Mouse (Mus musculus) midbrain, embryonic 10.5 days (tissue): Measurements from ENCODE around the gene Arhgdig. TPM values are rescaled to one million over a fixed set of nuclear protein-coding genes. Genes with fewer than 3 reads are reported as not detected.

Experiments used
- DNase-seq: peaks from one replicate; pipeline ENCODE4 v3.0.0-alpha.2; 2017; ENCODE audit warnings: low spot score
- H3K27ac ChIP-seq: fragments of 300-500 bp; sonication (generic); replicated peaks from 2 replicates; pipeline ENCODE4 v1.5.1; 2016; ENCODE audit warnings: mild to moderate bottlenecking
- H3K27me3 ChIP-seq: fragments of 300-500 bp; sonication (generic); 2 replicates; pipeline ENCODE4 v1.6.1; 2016; ENCODE audit warnings: low read depth, mild to moderate bottlenecking; ENCODE audit not compliant: poor library complexity, severe bottlenecking
- H3K36me3 ChIP-seq: fragments of 300-500 bp; sonication (generic); 2 replicates; pipeline ENCODE4 v1.6.1; 2016; ENCODE audit warnings: mild to moderate bottlenecking, moderate library complexity
- H3K4me1 ChIP-seq: fragments of 300-500 bp; sonication (generic); 2 replicates; pipeline ENCODE4 v1.6.1; 2016
- H3K4me3 ChIP-seq: fragments of 300-500 bp; sonication (generic); 2 replicates; pipeline ENCODE4 v1.5.1; 2016; ENCODE audit warnings: mild to moderate bottlenecking, moderate library complexity
- H3K9me3 ChIP-seq: fragments of 300-500 bp; sonication (generic); replicated peaks from 2 replicates; pipeline ENCODE4 v1.6.1; 2016; ENCODE audit warnings: mild to moderate bottlenecking
- WGBS: fragments of 180-500 bp; shearing (Covaris S2); methylation state at CpG from one replicate; pipeline ENCODE4 v1.1.7; 2016; 5-methylcytosine and 5-hydroxymethylcytosine counted together
- polyA plus RNA-seq: library from polyadenylated mRNA; unstranded; fragments of >200 nt; fragmentation: Nextera tagmentation; extraction: Ambion mirVana; gene quantifications from 2 replicates; pipeline ENCODE4 v1.2.1, GENCODE M21; 2016

The Arhgdig gene
- polyA plus RNA-seq, 1 experiment from 2014 or later, result 5.5 TPM

GRCm38 (mm10) chr17:26235077-26235815, 27.7 kb upstream of the Arhgdig start:
- no peak for DNase-seq
- H3K9me3 ChIP-seq, result no peaks in the 10 kb centered on the region
- WGBS, result 75% methylated on average over 13 of the region's 13 CpGs
- H3K27ac ChIP-seq, result no peak overlapping the region
- 0 out of 2 replicates have a peak, but pooled peaks cover 5% of the 10 kb centered on the region for H3K4me1 ChIP-seq
- H3K36me3 ChIP-seq, result no peaks in the 10 kb centered on the region
- H3K4me3 ChIP-seq, result no peak overlapping the region
- H3K27me3 ChIP-seq, result no peaks in the 10 kb centered on the region

- no peaks in the 10 kb centered on the region for H3K27me3 ChIP-seq
- WGBS, result 92% methylated on average over 8 of the region's 8 CpGs
Observed at GRCm38 (mm10) chr17:26234386-26234785, 26.8 kb upstream of the Arhgdig start.

GRCm38 (mm10) chr17:26232863-26233262, 25.3 kb upstream of the Arhgdig start:
- H3K27me3 ChIP-seq, result no peaks in the 10 kb centered on the region
- 72% methylated on average over 8 of the region's 8 CpGs for WGBS
- 0 out of 2 replicates have a peak, but pooled peaks cover 5% of the 10 kb centered on the region for H3K4me1 ChIP-seq
- H3K36me3 ChIP-seq, result no peaks in the 10 kb centered on the region
- H3K27ac ChIP-seq, result no peak overlapping the region
- no peaks in the 10 kb centered on the region for H3K9me3 ChIP-seq
- no peak overlapping the region for H3K4me3 ChIP-seq
- DNase-seq, result no peak

More at GRCm38 (mm10) chr17:26234386-26234785, 26.8 kb upstream of the Arhgdig start:
- Histone ChIP-seq H3K4me3 (no peak overlapping the region), H3K27ac (no peak overlapping the region), H3K9me3 (no peaks in the 10 kb centered on the region), H3K36me3 (no peaks in the 10 kb centered on the region), H3K4me1 (0 out of 2 replicates have a peak, but pooled peaks cover 5% of the 10 kb centered on the region)
- DNase-seq, result no peak

DNA sequence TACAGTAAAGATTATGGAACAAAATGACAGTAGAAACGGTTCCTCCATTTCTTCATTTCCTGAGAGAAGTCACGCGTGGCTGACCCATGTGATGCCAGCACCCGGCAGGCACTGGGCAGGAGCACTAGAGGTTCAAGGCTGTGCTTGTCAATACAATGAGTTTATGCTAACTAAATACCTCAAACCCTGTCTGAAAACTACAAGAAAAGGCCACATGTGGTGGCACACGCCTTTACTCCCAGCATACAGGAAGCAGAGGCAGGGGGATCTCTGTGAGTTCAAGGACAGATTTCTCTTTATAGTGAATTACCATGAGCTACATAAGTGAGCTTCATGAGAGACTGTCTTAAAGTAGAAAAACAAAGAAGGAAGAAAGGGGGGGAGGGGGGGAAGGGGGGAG, 23.6 kb upstream of the Arhgdig start:
- H3K4me3 ChIP-seq, result no peak overlapping the region
- H3K36me3 ChIP-seq, result no peaks in the 10 kb centered on the region
- H3K9me3 ChIP-seq, result no peaks in the 10 kb centered on the region
- H3K27ac ChIP-seq, result no peak overlapping the region
- 0 out of 2 replicates have a peak, but pooled peaks cover 5% of the 10 kb centered on the region for H3K4me1 ChIP-seq
- H3K27me3 ChIP-seq, result no peaks in the 10 kb centered on the region
- WGBS, result 92% methylated on average over 5 of the region's 5 CpGs
- no peak for DNase-seq

DNA sequence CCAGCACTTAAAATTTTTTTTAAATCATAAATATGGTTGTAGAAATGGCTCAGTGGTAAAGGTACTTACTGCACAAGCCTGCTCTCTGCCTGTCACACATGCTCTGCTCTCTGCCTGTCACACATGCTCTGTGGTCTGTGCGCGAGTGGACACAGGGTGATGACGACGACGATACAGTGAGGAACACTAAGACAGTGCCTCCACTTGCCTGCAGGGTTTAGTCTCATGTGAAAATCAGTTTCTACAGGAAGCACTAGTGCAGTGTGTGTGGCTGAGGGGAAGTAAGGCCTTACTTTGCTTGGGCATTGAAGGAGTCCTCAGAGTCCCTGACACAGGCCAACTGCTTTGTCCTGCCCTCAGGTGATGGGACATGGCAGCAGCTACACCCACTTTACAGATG, 22.2 kb upstream of the Arhgdig start:
- no peaks in the 10 kb centered on the region for H3K4me1 ChIP-seq
- H3K27me3 ChIP-seq, result no peaks in the 10 kb centered on the region
- no peaks in the 10 kb centered on the region for H3K9me3 ChIP-seq
- no peak overlapping the region for H3K4me3 ChIP-seq
- no peak overlapping the region for H3K27ac ChIP-seq
- no peak for DNase-seq
- no peaks in the 10 kb centered on the region for H3K36me3 ChIP-seq
- 94% methylated on average over 5 of the region's 5 CpGs for WGBS

GRCm38 (mm10) chr17:26225150-26225549, 17.6 kb upstream of the Arhgdig start:
- Histone ChIP-seq H3K4me3 (no peak overlapping the region), H3K27me3 (no peaks in the 10 kb centered on the region), H3K9me3 (no peaks in the 10 kb centered on the region), H3K4me1 (no peaks in the 10 kb centered on the region), H3K27ac (no peak overlapping the region), H3K36me3 (no peaks in the 10 kb centered on the region)
- WGBS, result 89% methylated on average over 12 of the region's 12 CpGs
- DNase-seq, result no peak

GRCm38 (mm10) chr17:26221508-26221907, 13.9 kb upstream of the Arhgdig start:
- WGBS, result 77% methylated on average over 2 of the region's 2 CpGs
- Histone ChIP-seq H3K36me3 (0 out of 2 replicates have a peak, but pooled peaks cover 10% of the 10 kb centered on the region), H3K4me1 (no peaks in the 10 kb centered on the region), H3K9me3 (no peaks in the 10 kb centered on the region), H3K27ac (no peak overlapping the region), H3K27me3 (no peaks in the 10 kb centered on the region), H3K4me3 (no peak overlapping the region)
- DNase-seq, result no peak

DNA sequence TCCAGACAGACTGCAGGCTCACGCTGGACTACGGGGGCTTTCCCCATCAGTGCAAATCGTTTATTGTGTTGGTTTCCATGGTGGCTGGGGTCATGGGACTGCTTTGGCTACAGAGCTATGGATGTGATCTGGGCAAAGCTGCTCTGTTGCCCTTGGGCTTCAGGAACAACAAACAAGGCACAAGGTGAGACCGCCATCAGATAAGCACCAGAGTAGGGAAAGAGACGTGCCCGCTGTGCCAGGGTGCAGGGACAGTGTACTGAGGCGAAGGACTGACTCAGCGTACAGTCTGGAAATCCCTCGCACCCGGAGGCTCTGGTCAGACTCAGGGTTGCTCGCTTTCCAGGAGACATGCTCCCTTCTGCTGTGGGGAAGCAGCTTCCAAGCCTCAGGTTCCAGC, 5.1 kb upstream of the Arhgdig start:
- no peaks in the 10 kb centered on the region for H3K9me3 ChIP-seq
- no peaks in the 10 kb centered on the region for H3K27me3 ChIP-seq
- no peak for DNase-seq
- peaks cover 8% of the 10 kb centered on the region for H3K36me3 ChIP-seq
- H3K4me1 ChIP-seq, result no peaks in the 10 kb centered on the region
- H3K27ac ChIP-seq, result no peak overlapping the region
- no peak overlapping the region for H3K4me3 ChIP-seq
- WGBS, result 88% methylated on average over 11 of the region's 11 CpGs

DNA sequence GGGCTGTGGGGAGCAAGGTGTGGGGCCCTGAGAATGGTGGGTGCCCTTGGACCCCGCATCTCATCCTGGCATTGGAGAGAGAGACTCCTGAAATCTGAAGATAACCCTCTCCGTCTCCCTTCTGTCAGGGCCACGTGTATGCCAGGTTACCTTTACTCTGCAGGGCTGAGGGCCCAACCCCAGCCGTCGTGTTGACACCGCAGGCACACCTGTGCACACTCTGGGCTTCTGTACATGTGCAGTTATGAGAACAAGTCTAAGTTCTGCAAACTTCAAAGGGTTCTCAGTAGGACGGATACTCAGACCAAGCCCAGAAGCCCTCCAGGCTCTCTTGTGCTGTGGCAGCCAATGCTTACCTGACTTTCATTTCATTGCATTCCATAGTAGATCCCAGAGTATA, 4.7 kb upstream of the Arhgdig start:
- no peak for DNase-seq
- Histone ChIP-seq H3K9me3 (no peaks in the 10 kb centered on the region), H3K4me3 (no peak overlapping the region), H3K4me1 (no peaks in the 10 kb centered on the region), H3K36me3 (peaks cover 8% of the 10 kb centered on the region), H3K27ac (no peak overlapping the region), H3K27me3 (no peaks in the 10 kb centered on the region)
- WGBS, result 90% methylated on average over 7 of the region's 7 CpGs

DNA sequence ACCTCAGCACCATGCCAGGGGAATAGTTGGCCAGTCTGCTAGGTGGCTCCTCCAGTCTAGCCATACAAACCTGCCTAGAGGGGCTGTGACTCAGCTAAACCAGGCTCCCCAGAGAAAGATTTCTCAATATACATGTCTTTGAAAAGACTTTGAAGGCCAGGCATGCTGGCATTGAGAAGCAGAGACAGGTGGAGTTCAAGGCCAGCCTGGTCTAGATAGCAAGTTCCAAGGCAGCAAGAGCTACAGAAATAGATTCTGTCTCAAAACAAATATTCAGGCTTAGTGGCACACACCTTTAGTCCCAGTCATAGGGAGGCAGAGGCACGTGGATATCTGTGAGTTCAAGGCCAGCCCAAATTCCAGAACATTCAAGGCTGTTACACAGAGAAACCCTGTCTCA, 1.2 kb downstream of the Arhgdig start:
- H3K4me1 ChIP-seq, result peaks cover 26% of the 10 kb centered on the region
- no peaks in the 10 kb centered on the region for H3K36me3 ChIP-seq
- peaks cover 46% of the 10 kb centered on the region for H3K27me3 ChIP-seq
- no peak for DNase-seq
- 85% methylated on average over 1 of the region's 1 CpGs for WGBS
- no peaks in the 10 kb centered on the region for H3K9me3 ChIP-seq
- H3K27ac ChIP-seq, result no peak overlapping the region
- H3K4me3 ChIP-seq, result no peak overlapping the region

DNA sequence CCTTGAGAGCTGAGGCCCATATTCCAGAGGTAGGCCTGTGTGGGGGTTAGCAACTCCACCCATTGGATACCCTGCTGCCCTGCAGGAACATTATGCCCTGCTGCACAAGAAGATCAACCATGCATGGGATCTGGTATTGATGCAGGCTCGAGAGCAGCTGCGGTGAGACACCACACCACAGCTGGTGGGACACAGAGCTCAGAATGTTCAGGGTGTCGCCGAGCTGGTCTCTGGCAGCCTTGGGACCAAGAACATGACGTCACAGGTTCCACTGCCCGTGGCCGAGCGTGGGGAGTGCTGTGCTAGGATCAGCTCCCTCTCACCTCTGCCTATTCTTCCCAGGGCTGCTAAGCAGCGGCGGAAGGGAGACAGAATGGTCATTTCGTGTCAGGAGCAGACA, 2.8 kb downstream of the Arhgdig start:
- WGBS, result 36% methylated on average over 11 of the region's 11 CpGs
- Histone ChIP-seq H3K4me1 (peaks cover 37% of the 10 kb centered on the region), H3K36me3 (no peaks in the 10 kb centered on the region), H3K4me3 (no peak overlapping the region), H3K27me3 (peaks cover 63% of the 10 kb centered on the region), H3K9me3 (no peaks in the 10 kb centered on the region), H3K27ac (no peak overlapping the region; the same call in 1 of the 2 replicates)
- DNase-seq, result no peak

- Histone ChIP-seq H3K4me3 (peak overlapping the region; percentile 55), H3K27ac (no peak overlapping the region), H3K36me3 (0 out of 2 replicates have a peak, but pooled peaks cover 7% of the 10 kb centered on the region), H3K27me3 (peaks cover 76% of the 10 kb centered on the region), H3K4me1 (peaks cover 37% of the 10 kb centered on the region), H3K9me3 (no peaks in the 10 kb centered on the region)
- WGBS, result 1% methylated on average over 30 of the region's 30 CpGs
- no peak for DNase-seq
Observed at GRCm38 (mm10) chr17:26203321-26203811, 4.2 kb downstream of the Arhgdig start.

GRCm38 (mm10) chr17:26202737-26203136, 4.8 kb downstream of the Arhgdig start, which contains the start of gene Rgs11:
Gene Rgs11, plus strand, starts transcription at chr17:26202951.
- peak within 1 kb of the TSS; percentile 64 for H3K4me3 ChIP-seq
- H3K36me3 ChIP-seq, result peaks cover 13% of the 10 kb centered on the region
- no peak for DNase-seq
- H3K4me1 ChIP-seq, result peaks cover 37% of the 10 kb centered on the region
- 2% methylated on average over 22 of the region's 22 CpGs for WGBS
- H3K27me3 ChIP-seq, result peaks cover 76% of the 10 kb centered on the region
- no peaks in the 10 kb centered on the region for H3K9me3 ChIP-seq
- 0 out of 2 replicates have a peak within 1 kb of the TSS, but pooled peaks have one; percentile 1 for H3K27ac ChIP-seq
